Mouse (Mus musculus) erythroid progenitor cell, adult 5-6 weeks (primary cell): Measurements from ENCODE around the gene Dap. TPM values are rescaled to one million over a fixed set of nuclear protein-coding genes. Genes with fewer than 3 reads are reported as not detected.
A peak's percentile ranks its signal among the peaks of the same experiment; 100 is the strongest.

Experiments used
- ATAC-seq: replicated peaks from 2 replicates; pipeline ENCODE4 v1.8.0; 2016; ENCODE audit warnings: moderate number of reproducible peaks, mild to moderate bottlenecking, moderate TSS enrichment, inconsistent platforms; ENCODE audit not compliant: poor library complexity, low FRiP score, severe bottlenecking
- total RNA-seq, 2 experiments: library from RNA; stranded (forward) in 1 of 2; stranded (reverse) in 1 of 2; fragments of 150-400 nt in 1 of 2; fragments of 186-747, 209-891 nt in 1 of 2; gene quantifications; 2 replicates each; pipeline versions ENCODE4 v1.2.3 to v1.2.4; 2015 to 2017; ENCODE audit warnings: low replicate concordance in 2 of 2

The Dap gene
- 35.0 and 39.8 TPM in 2 replicates for total RNA-seq (2015; ENCODE audit: low replicate concordance)
- 14.2 and 19.4 TPM in 2 replicates for total RNA-seq (2017; ENCODE audit: low replicate concordance)

GRCm38 (mm10) chr15:31224135-31224761 lies at the start of gene Dap:
Gene Dap (plus strand): TSS chr15:31224314.
- ATAC-seq = peak; percentile 99

GRCm38 (mm10) chr15:31176566-31176965 lies 47.5 kb upstream of the Dap start:
- no peak for ATAC-seq

GRCm38 (mm10) chr15:31184651-31185443 lies 39.3 kb upstream of the Dap start:
- ATAC-seq = no peak

- no peak for ATAC-seq
These were observed 38.6 kb upstream of the Dap start for GRCm38 (mm10) chr15:31185506-31185905.

- no peak for ATAC-seq
These were observed 37.7 kb upstream of the Dap start for GRCm38 (mm10) chr15:31186371-31186901.

GRCm38 (mm10) chr15:31192563-31192962 lies 31.6 kb upstream of the Dap start:
- no peak for ATAC-seq

- ATAC-seq = no peak
These were observed 28.3 kb upstream of the Dap start for GRCm38 (mm10) chr15:31195776-31196175.

- no peak for ATAC-seq
These were observed 16.6 kb upstream of the Dap start for GRCm38 (mm10) chr15:31207346-31208093.

GRCm38 (mm10) chr15:31211910-31212309 lies 12.2 kb upstream of the Dap start:
- ATAC-seq = no peak

- peak; percentile 59 for ATAC-seq
These were observed 10.4 kb upstream of the Dap start for GRCm38 (mm10) chr15:31213619-31214270.

- no peak for ATAC-seq
These were observed 1.9 kb upstream of the Dap start for GRCm38 (mm10) chr15:31222216-31222615.

- ATAC-seq = no peak
These were observed 449 bp upstream of the Dap start for GRCm38 (mm10) chr15:31223596-31224134.

GRCm38 (mm10) chr15:31224806-31225642 lies 910 bp downstream of the Dap start:
- ATAC-seq = no peak

GRCm38 (mm10) chr15:31225643-31226325 lies 1.7 kb downstream of the Dap start:
- no peak for ATAC-seq

- ATAC-seq = no peak
These were observed 2.4 kb downstream of the Dap start for GRCm38 (mm10) chr15:31226464-31226863.

- no peak for ATAC-seq
These were observed 3.7 kb downstream of the Dap start for GRCm38 (mm10) chr15:31227793-31228192.

- no peak for ATAC-seq
These were observed 8.9 kb downstream of the Dap start for GRCm38 (mm10) chr15:31233006-31233405.
